Mouse (Mus musculus) CH12.LX (cell line): ENCODE measurements at regions not wholly inside any gene's neighbourhood (a gene's known extent, or its start where the extent isn't known, plus 50 kb on each side); places are given as distances from the start of the nearest gene placed in this dataset.

Source experiments
- BHLHE40 ChIP-seq: IDR thresholded peaks from 2 replicates; pipeline ENCODE4 v1.6.1; 2011; ENCODE audit warnings: mild to moderate bottlenecking, low read depth, low read length, improper control_type of control experiment
- CTCF ChIP-seq, 2 experiments: IDR thresholded peaks in 1 of 2; conservative IDR thresholded peaks in 1 of 2; 2 replicates each; pipeline ENCODE4 v1.5.1; 2011 to 2012; ENCODE audit warnings: low read depth in 2 of 2, low read length in 2 of 2, improper control_type of control experiment in 1 of 2, inconsistent platforms in 1 of 2, mild to moderate bottlenecking in 1 of 2, moderate library complexity in 1 of 2
- EP300 ChIP-seq: IDR thresholded peaks from 2 replicates; pipeline ENCODE4 v1.6.1; 2011; ENCODE audit warnings: low read length, improper control_type of control experiment
- MAX ChIP-seq: IDR thresholded peaks from 2 replicates; pipeline ENCODE4 v1.6.1; 2011; ENCODE audit warnings: low read length, improper control_type of control experiment
- POLR2A ChIP-seq: IDR thresholded peaks from 2 replicates; pipeline ENCODE4 v1.6.1; 2011; ENCODE audit warnings: low read depth, mild to moderate bottlenecking, improper control_type of control experiment, low read length
- SIN3A ChIP-seq: IDR thresholded peaks from 2 replicates; pipeline ENCODE4 v1.6.1; 2012; ENCODE audit warnings: low read length, improper control_type of control experiment, inconsistent platforms
- TCF12 ChIP-seq: IDR thresholded peaks from 2 replicates; pipeline ENCODE4 v1.6.1; 2014; ENCODE audit warnings: low read depth, mild to moderate bottlenecking, inconsistent platforms, low read length, improper control_type of control experiment

- TF ChIP-seq BHLHE40, result no peak
- TF ChIP-seq MAX, result no peak
- no peak for TF ChIP-seq TCF12
- no peak for TF ChIP-seq POLR2A
- no peak for TF ChIP-seq SIN3A
- no peak for TF ChIP-seq CTCF (conservative IDR thresholded peaks at IDR 0.05 in 1 of 2, IDR thresholded peaks at IDR 0.05 in 1 of 2; ENCODE audit: low read depth in 2 of 2, low read length in 2 of 2)
- no peak for TF ChIP-seq EP300
Observed at GRCm38 (mm10) chr14:96775801-96776200, 256.9 kb upstream of the Klhl1 start.
